In the genomic region with DNA sequence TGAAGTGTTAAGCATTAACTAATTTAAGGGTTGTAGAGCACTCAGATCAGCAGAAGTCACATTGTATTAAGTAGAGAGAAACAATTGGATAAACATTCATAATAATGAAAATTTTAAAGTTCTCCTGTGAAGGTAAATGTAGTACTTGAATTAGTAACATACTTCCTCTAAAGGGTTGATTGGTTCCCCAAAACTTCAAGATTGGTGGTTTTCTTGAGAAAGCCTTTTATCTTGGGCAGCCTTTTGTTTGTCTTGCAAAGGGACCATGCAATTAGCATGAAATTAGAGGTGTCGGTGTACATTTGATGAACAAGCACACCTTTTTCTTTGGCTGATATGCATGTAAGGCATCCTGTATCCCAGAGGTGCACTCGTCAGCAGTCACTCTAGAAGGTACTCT, we compare ENCODE assay signal across 24 mouse cellular contexts.
"Had no signal": no experiment of that assay in that cellular context is flagged by ENCODE, and none has a peak within 500 bp of the region (broad histone marks: within the 10 kb centered on the region; RNA-seq: fewer than 3 reads in every experiment).

No protein-coding gene starts in this region.

- H3K27me3 ChIP-seq: lung, embryonic 15.5 days; midbrain, embryonic 12.5 days; neural tube, embryonic 13.5 days; neural tube, embryonic 15.5 days; stomach, embryonic 15.5 days had no signal

- ATAC-seq: liver, postnatal 0 days; lung, postnatal 0 days; midbrain, embryonic 16.5 days had no signal

- H3K9ac ChIP-seq: liver, postnatal 0 days; lung, embryonic 15.5 days; midbrain, embryonic 12.5 days; neural tube, embryonic 13.5 days; neural tube, embryonic 15.5 days; stomach, embryonic 15.5 days had no signal

- H3K27ac ChIP-seq: lung, embryonic 15.5 days; macrophage; midbrain, embryonic 10.5 days; midbrain, embryonic 12.5 days; neural tube, embryonic 13.5 days; neural tube, embryonic 15.5 days; stomach, embryonic 15.5 days; stomach, postnatal 0 days had no signal

- DNase-seq: liver, postnatal 0 days; lung, adult 2 months; lung, postnatal 14 days; lung, postnatal 36 days; midbrain, embryonic 14.5 days; retina, postnatal 1 day; right cerebral cortex, adult 18-20 months; right cerebral cortex, postnatal 25 days; right cerebral cortex, postnatal 4 days; spleen, adult 18-20 months; thymus, adult 2 months; thymus, postnatal 25 days; thymus, postnatal 4 days had no signal

- H3K4me1 ChIP-seq: neural tube, embryonic 15.5 days; stomach, embryonic 15.5 days had no signal

- H3K4me3 ChIP-seq: lung, embryonic 15.5 days; midbrain, embryonic 10.5 days; midbrain, embryonic 12.5 days; myocyte; neural tube, embryonic 13.5 days; neural tube, embryonic 15.5 days; stomach, embryonic 15.5 days had no signal

- H3K36me3 ChIP-seq: lung, embryonic 15.5 days; midbrain, embryonic 10.5 days; midbrain, embryonic 12.5 days; neural tube, embryonic 13.5 days; neural tube, embryonic 15.5 days; stomach, embryonic 15.5 days had no signal

- H3K9me3 ChIP-seq: lung, embryonic 15.5 days; midbrain, embryonic 10.5 days; midbrain, embryonic 12.5 days; neural tube, embryonic 13.5 days; neural tube, embryonic 15.5 days; stomach, embryonic 15.5 days had no signal
